Mouse (Mus musculus) layer of hippocampus, adult 9-11 months (tissue): ENCODE measurements around the gene Socs2.

Experiments
- DNase-seq: peaks from one replicate; pipeline ENCODE4 v3.0.0; 2022

The Socs2 gene

DNA sequence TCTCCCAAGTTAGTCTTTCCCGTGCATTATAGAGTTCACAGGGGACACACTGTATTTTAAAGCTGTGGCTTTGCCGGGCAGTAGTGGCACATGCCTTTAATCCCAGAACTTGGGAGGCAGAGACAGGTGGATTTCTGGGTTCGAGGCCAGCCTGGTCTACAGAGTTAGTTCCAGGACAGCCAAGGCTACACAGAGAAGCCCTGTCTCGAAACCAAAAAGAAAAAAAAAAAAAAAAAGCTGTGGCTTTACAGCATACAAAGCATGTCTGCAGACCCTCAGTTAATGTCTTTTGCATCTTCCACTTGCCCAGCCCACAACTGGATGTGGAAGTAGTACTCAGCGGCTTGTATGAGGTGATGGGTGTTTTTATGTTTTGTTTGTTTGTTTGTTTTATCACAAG lies 79.4 kb downstream of the Socs2 start:
- no peak for DNase-seq

DNA sequence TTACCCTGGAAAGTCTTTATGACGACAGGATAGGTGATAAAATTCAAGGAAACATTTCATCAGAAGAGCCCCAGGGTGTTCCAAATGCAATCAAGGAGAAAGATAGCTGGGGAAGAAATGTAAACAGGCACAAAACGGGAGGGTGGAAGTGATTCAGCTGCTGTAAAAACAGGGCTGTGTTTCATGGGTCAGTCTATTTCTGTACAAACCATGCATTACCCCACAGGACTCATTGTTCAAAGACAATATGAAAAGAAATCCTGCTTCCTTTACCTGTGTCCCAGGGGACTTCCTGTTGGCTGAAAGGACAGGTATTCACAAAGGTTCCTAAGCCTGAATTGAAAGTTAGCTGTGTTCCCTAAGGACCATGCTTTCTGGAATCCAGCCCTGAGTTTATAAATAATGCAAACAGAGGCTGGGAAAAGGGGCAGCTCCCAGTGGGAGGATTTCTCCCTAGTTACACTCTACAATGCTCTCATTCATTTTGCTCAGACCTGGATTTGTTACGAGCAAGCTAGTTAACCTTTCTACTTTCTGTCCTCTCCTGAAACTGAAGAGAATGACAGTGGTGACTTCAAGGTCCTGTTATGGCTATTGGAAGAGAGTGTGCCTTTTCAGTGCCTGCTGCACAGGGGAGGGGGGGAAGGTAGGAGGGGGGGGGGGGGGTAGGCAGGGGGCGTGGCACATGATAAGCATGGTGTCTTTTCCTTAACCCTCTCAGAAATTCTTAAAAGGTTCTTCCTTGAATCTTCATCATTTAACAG lies 80.0 kb downstream of the Socs2 start:
- no peak for DNase-seq
